Mouse (Mus musculus): ENCODE results near the gene Il4ra. TPM values are rescaled to one million over a fixed set of nuclear protein-coding genes. Genes with fewer than 3 reads are reported as not detected.

Gene Il4ra
- total RNA-seq, 2 experiments from 2014 or later = 11.9 to 31.7 TPM

DNA sequence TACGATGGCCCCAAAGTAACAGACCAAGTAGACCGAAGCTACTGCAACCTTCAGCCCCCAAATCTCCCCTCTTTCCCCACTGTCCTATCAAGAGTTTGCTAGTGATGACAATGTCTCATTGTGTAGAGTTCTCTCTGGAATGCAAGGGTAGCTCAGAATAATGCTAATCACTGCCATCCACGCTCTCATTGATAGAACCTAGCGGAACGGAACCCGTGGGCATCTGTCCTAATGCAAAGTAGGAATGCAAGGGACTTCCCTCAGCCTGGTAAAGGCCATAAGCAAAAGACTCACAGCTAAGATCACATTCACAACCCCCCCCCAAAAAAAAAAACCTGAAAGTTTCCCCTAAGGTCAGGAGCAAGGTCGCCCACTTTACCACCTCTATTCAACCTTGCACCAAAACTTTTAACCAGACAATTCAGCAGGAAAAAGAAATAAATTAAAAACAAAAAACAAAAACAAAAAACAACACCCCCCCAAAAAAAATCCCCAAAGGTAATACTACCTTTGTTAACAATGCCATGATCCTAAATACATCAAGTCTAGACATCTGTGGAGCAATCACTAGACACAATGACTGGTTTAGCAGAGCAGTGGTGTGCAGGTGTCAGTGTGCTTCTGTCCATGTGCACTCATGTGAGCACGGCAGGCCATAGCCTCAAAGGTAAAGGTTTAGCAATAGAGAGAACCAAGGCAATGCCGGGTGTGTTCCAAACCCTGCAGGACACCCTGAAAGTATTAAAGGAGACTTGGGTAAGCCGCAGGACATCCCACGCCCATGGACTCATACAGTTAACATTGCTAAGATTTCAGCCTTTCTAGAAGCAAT lies 45.8 kb downstream of the Il4ra start:
- ATAC-seq (ENCODE audit: poor library complexity, severe bottlenecking) = no peak

DNA sequence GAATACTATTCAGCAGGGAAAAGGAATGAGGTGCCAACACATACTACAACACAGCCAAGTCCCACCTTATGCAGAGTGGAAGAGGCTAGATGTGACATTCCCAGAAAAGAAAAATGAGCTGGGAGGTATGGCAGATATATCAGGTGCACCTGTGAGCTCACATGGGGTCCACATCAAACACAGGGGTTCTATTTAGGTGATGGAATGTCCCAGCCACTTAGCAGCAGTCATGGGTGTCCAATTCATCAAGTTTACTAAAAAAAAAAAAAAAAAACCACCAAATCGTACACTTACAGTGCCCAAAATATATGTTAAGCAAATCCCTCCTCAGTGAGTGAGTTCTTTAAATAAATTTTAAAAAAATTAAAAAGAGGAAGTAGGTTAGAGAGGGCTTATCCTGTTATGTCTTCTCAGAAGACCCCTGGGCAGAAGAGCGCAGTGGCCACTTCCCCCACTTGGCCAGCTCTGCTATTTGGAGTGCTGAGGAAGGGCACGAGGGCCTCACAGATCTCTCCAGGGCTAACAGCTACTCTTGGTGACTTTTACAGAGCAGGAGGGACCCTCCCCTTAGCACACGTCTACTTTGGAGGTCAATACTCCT lies 47.6 kb downstream of the Il4ra start:
- no peak for ATAC-seq (ENCODE audit: poor library complexity, severe bottlenecking)

DNA sequence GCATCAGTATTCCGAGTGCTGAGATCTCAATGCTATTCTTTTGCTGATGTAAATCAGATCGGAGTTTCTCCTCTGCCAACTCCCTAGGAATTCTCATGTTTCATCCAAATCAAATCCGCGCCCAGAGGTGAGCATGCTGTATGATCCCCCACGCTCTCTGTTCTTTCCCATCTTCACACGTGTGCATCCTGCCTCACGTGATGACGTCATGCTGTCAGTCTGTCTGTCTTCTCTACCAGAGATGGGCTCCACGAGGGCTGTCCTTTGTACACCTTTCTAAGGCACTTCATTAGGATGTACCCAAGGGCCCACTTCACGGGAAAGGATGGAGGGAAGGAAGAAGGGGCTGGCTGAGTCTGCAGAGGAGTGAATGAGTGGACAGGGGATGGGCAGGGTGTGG lies 48.2 kb downstream of the Il4ra start:
- ATAC-seq (ENCODE audit: poor library complexity, severe bottlenecking) = no peak

DNA sequence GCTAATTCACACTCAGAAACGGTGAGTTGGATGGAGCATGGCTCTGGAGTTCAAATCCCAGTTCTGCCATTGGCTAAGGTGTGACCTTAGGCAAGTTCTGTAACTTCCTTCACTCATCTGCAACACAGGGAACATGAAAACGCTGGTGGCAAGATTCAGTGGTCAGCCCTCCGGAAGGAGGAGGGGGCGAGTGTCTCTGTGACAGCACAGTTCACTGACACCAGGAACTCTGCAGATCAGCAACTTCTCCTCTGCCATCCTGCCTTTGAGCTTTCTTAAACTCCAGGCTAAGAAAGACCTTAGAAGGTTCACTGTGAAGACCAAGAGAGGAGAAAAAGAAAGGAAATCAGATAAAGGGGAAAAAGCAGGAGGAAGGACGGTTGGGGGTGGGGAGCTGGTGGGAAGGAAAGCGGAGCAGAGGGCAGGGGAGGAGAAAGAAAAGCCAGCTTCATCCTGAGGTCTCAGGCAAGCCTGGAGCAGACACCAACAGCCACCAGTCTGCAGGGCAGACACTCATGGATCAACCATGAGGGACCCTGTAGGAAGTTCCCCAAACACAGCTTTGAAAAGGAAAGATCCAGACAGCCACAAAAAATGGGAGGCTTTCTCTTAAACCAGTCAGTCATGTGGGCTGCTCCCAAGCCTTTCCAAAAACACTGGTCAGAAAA lies 48.8 kb downstream of the Il4ra start:
- peak; percentile 33 for ATAC-seq (ENCODE audit: poor library complexity, severe bottlenecking)

DNA sequence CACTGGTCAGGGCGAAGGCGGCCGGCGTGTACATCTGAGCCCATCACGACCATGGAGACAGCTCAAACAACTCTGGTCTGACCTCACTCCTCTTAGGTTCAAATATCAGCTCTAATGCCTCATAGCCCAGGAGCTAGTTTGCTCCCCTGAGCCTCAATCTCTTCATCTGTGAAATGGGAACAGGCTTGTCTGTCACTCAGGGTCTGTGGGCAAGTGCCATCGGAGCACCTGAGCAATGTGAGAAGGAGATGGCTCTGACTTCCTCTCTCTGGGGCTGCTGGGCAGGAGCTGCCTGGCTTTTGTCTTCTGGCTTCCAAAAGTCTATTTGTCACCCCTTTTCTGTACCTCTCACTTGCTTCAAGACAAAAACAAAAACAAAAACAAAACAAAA lies 49.4 kb downstream of the Il4ra start:
- ATAC-seq (ENCODE audit: poor library complexity, severe bottlenecking) = peak; percentile 36

DNA sequence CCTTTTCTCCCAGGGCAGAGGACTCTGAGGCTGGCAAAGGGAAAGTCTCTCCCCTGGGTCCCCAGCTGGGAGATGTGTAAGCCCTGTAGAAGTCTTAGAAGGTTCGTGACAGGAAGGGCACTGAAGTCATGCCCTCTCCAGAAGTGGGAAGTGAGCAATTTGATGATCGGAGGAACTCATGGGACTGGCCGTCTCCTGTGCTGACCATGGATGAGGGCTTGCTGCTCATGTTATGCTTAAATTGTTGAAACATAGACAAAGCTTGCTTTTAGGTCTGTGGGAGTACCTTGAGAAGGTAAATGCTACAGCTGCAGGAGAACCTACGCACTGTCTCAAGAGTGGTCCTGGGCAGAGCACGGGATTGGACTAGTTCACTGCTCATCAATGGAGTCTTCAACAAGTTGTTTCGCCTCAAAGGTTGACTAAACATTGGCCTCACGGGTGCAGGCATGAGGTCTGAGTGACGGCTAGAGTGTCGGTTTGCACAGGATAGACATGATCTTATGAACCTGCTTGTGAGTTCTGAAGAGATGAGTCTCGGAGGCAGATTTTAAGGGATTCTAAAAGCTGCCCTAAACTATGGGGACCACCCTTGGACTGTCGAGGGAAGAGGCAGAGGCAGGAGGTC lies 50.0 kb downstream of the Il4ra start:
- peak; percentile 45 for ATAC-seq (ENCODE audit: poor library complexity, severe bottlenecking)

DNA sequence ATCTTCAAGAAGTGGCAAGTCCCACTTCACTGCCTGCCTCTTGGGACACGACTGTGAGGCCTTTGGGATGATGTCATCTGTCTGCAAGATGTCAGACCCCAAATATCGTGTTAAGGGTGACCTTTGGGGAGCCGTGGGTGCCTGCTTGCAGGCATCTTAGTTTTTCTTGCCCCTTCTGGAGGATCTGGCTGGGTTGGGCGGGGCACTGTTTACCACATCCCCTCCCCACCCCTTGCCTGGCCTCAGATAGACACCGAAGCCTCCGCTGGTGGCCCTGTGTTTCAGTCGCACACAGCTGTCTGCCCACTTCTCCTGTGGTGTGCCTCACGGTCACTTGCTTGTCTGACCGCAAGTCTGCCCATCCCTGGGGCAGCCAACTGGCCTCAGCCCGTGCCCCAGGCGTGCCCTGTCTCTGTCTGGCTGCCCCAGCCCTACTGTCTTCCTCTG lies 51.3 kb downstream of the Il4ra start, which contains the start of gene Il21r:
TSS of gene Il21r (plus strand) at position 245 of the 447 bp plus-strand sequence.
- peak; percentile 64 for ATAC-seq (ENCODE audit: poor library complexity, severe bottlenecking)

DNA sequence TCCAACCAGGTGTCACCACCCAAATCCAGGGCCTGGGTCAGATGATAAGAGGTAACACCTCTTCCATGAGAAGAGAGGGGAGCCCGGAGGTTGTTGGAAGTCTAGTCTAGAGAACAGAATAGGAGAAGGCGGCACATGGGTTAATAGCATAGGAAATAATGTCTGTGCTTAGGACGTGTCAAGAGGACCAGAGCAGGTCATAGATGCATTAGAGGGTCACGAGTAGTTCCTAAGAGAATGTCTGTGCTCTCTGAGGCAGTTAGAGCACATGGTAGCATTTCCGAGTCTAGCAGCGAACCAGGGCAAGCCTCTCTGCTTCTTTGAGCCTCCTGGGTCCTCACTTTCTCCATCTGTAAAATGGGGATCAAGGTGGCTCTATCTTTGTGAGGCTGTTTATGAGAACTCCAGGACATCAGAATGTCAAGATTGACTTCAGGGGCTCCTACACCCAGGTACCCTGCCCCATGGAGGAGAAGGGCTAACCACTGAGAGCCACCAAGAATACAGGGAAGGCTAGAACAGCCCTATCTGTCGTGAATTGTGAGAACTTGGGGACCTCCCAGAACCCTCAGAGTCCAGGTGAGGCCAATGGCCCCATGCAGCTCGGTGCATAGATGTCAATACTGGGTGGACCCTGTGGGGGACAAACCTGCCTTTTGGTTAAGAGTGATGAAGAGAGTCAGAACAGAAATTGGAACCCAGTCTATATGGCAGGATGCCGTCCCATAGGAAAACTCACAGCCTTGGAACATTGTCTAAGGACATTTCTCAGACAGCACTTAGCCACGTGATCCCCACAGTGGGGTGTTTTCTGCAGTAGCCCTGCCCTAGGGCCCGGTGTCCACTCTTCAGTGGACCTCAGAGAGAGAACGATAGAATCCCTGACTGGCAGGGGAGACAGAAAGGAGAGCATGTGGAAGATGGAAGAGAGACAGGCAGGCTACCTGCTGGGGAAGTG lies 52.7 kb downstream of the Il4ra start:
- ATAC-seq (ENCODE audit: poor library complexity, severe bottlenecking) = no peak

DNA sequence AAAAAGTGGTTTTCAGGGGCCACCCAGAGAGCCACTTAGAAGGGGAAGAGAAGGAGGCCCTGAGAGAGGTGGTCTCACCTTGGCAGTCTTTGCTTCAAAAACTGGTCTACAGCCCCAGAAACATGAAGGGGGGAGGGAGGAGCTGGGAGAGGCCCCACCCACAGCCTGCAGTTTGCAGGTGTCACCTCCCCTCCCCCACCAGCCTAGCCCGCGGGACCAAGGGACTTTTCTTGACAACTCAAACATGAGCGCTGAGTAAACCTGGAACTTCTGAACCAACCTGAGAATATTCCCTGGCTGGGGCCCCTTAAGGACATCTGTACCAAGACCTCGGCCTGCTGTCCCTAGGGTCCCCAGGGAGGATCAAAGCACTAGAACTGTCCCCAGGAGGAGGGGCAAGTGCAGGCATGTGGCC lies 53.8 kb downstream of the Il4ra start:
- ATAC-seq (ENCODE audit: poor library complexity, severe bottlenecking) = no peak

DNA sequence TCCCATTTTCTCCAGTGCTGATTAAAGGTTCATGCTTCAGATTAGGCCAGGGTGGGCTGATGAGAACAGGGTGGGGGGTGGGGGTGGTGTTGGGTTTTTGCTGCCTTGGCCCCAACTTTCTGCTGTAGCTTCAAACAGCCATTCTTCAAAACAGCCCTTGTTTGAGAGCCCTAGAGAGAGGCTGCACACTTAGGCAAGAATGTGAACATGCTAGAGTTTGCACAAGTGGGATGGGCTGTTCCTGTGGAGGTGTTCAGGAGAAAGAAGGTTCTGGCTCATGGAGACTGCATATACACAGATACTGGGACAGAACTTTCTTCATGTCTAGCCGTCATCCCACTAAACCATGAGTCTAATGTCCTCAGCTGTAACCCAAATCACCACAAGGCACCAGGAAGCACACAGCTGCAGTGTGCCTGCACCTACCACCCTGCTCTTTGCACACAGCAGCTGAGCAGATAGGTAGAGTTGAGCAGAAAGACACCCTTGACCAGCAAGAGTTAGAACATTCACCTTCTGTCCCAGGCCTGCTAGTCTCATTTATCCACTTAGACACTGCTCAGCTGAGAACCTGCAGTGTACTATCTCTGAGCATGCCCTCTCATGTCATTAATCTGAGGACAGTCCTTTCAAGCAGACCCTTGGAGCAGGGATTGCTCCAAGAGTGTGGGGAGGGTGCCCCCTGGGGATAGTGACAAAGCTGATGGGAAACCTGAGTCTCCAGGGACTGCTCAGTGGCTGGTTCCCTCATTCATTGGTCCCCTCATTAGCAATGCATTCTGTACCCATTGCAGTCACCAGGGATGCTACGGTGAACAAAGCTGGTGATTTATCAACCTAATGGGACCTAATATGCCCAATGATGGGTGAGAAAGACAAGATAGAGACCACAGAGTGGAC lies 54.6 kb downstream of the Il4ra start:
- no peak for ATAC-seq (ENCODE audit: poor library complexity, severe bottlenecking)

DNA sequence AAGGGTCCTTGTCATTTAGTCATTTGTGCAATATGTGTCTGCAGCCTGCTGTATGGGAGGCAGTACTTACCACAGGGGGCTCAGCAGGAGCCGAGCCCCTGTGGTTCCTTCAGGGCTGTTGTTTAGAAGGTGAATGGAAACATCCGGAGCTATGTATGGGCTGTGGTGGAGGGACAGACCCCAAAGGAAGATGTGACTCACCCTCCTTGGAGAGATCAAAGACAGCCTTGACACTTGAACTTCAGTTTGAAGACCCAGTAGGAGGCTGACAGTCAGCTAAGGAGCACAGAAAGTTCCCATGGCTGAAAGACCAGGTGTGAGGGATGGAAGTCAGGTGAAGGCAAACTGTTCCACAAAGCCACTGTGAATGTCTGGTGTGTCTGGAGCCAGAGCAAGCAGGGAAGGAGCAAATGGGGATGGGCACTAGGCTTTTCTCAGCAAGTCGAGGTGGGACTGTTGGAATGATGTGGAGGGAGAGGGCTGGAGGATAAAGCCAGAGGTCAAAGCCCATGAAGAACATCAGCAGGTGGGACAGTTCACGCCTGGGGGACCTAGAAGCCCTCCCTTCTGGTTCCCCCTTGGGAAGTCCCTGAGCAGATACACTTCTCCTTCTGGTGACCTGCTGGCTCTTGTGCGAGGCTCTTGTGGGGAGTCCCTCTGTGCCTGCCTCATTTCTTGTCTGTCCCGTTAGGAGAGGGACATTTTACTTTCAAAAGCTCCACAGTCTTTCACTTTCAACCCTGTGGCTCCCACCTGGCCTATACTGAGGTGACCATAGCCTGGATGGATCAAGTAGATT lies 55.7 kb downstream of the Il4ra start:
- no peak; the same call in 1 of the 2 replicates for ATAC-seq (ENCODE audit: poor library complexity, severe bottlenecking)

DNA sequence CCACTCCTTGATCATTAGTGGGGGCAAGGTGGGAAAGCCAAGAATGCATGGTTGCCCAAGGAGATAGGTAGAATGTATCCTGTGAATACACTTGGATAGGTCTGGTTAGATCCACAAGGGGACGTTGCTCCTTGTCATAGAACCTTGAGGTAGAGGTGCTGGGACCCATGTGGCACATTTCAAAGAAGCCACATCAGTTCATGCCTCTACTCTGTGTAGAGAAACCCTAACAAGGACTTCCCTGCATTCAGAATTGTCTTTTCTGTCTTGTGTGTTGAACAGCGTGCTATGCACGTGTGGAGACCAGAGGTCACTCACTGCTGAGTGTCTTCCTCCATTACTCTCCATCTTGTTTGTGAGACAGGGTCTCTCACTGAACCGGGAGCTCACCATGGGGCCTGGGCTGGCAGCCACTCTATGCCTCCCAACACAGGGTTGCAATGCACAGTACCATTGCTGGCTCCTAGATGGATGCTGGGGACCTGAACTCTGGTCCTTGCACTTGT lies 56.3 kb downstream of the Il4ra start:
- ATAC-seq (ENCODE audit: poor library complexity, severe bottlenecking) = no peak

DNA sequence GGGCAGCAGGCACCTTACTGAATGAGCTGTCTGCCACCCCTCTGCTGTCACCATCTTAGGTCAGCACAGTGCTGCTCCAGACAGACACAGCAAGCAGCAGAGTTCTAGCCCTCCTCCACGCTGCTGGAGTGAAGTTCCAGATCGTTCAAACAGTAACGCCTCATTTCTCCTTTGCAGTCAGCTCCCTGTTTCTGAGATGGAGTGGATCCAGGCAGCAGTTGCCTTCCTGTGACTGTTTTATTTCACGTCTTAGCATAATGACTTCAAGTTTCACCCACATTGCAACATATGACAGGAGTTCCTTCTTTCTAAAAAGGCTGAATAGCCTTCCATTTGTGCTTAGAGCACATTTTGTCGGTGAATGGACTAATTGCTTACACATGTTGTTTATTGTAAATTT lies 61.7 kb downstream of the Il4ra start:
- ATAC-seq (ENCODE audit: poor library complexity, severe bottlenecking) = peak; percentile 94

DNA sequence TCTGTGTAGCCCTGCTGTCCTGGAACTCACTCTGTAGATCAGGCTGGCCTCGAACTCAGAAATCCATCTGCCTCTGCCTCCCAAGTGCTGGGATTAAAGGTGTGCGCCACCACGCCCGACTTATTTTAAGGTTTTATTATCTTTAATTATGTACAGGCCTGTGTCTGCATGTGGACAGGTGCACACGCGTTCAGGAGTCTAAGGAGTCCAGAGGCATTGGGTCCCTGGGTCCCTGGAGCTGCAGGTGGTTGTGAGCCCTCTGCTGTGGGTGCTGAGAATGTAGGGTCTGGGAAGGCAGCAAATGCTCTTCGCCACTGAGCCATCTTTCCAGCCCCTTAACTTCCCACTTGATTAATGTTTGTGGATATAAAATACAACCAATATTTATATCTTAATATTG lies 63.5 kb downstream of the Il4ra start:
- no peak for ATAC-seq (ENCODE audit: poor library complexity, severe bottlenecking)

DNA sequence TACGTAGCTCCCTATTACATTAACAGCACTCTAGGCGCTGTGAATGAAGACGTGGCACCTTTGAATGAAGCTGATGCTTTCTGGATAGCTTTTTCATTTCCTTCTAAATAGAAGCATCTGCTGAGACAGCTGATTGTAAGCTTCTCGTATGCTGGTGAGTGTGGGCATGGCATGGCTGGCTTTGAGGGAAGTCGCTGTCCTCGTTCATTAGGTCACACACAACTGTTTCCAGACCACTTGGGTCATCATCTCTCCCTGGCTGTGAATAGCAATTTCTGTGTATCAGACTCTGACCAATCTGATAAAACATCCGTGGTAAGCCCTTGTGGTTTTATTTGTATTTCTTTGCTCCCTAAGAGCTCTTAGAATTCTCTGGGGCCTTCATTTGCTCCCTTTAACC lies 66.1 kb downstream of the Il4ra start:
- ATAC-seq (ENCODE audit: poor library complexity, severe bottlenecking) = no peak

DNA sequence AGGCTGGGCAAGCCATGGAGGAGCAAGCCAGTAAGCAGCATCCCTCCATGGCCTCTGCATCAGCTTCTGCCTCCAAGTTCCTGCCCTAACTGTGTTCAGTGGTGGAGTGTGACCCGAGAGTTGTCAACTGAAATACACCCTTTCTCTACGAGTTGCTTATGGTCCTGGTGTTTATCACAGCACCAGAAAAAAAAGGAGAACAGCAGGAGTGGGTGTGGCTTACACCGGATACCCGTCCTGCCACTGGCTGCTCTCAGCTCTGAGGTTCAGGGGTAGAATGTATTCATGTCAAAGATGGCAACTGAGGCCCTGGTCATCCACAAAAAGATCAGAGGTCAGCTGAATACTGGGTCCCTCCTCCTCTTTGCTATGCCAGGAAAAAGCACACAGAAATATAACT lies 68.2 kb downstream of the Il4ra start:
- peak; percentile 88 for ATAC-seq (ENCODE audit: poor library complexity, severe bottlenecking)

DNA sequence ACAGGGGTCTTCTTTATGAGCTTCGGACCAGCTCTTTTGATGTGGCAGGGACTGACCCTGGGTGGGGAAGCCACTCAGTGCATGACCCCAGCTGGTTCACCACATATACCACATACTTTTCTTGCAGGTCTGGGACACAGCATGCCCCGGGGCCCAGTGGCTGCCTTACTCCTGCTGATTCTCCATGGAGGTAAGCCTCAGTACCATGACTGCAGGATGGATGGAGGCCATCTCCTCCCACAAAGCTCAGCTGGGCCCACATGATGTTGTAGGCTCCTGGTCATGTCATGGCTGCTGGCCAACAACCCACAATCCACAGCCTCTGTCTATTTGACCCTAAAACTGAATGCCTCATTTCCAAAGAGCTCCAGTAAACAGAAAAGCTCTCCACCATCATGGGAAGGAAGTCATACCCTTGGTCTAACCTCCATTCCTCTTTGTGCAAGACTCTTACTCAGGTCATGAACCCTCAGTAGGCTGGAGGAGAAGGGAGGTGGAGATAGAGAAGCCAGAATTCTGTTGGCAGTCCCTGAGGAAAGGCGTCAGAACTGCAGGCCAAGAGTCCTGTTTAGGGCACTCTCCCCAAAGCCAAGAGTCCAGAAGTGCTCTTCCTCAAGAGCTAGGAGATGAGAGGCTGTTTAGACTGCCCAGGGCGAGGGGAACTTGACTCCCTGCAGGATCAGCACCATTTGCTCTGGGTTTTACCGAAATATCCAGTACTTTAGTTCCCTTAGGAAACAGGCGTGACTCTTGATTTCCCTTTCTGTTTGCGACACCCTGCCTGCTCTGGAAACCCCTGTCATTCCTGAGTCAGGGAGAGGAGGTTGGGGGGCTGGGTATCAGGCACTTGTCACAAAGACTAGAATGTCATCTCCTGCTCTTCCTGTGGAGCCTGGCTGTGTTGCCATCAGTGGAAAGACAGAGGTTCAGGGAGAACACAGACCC lies 71.1 kb downstream of the Il4ra start:
- no peak for ATAC-seq (ENCODE audit: poor library complexity, severe bottlenecking)

Data from megakaryocyte, adult 5-6 weeks (primary cell).